Mouse (Mus musculus) liver, embryonic 14.5 days (tissue): ENCODE data around the gene Dnm2. TPM values are rescaled to one million over a fixed set of nuclear protein-coding genes. Genes with fewer than 3 reads are reported as not detected.

Experiments
- ATAC-seq: fragments of 200-750 bp; cut with Nextera tagmentation; 2 replicates; pipeline ENCODE4 v1.8.0; 2017; ENCODE audit warnings: moderate number of reproducible peaks, mild to moderate bottlenecking, moderate library complexity; ENCODE audit not compliant: insufficient read depth
- DNase-seq, 3 experiments: peaks; one replicate each; pipeline ENCODE4 v3.0.0-alpha.2; 2012 to 2013; ENCODE audit warnings: low read depth in 3 of 3, low spot score in 3 of 3
- H3K27ac ChIP-seq: fragments of 300-500 bp; sonication (generic); 2 replicates; pipeline ENCODE4 v1.5.1; 2014; ENCODE audit warnings: moderate library complexity, mild to moderate bottlenecking, control low read depth, inconsistent platforms
- H3K27me3 ChIP-seq: fragments of 300-500 bp; sonication (generic); 2 replicates; pipeline ENCODE4 v1.6.1; 2014; ENCODE audit warnings: mild to moderate bottlenecking, low read length, moderate library complexity; ENCODE audit not compliant: control insufficient read depth, insufficient read depth
- H3K36me3 ChIP-seq: fragments of 300-500 bp; sonication (generic); replicated peaks from 2 replicates; pipeline ENCODE4 v1.6.1; 2014; ENCODE audit warnings: low read depth; ENCODE audit not compliant: control insufficient read depth, insufficient read depth
- H3K4me1 ChIP-seq, 2 experiments: fragments of 200-500 bp in 1 of 2; fragments of 300-500 bp in 1 of 2; sonication (generic) in 1 of 2; replicated peaks; 2 replicates each; pipeline ENCODE4 v1.6.1; 2012 to 2014; ENCODE audit warnings: antibody characterized with exemption in 1 of 2, inconsistent platforms in 1 of 2, low read length in 1 of 2; ENCODE audit not compliant: control insufficient read depth in 2 of 2, insufficient read depth in 2 of 2
- H3K4me2 ChIP-seq: fragments of 300-500 bp; sonication (generic); 2 replicates; pipeline ENCODE4 v1.6.1; 2014; ENCODE audit warnings: low read depth, mild to moderate bottlenecking, control low read depth, moderate library complexity
- H3K4me3 ChIP-seq, 2 experiments: fragments of 200-500 bp in 1 of 2; fragments of 300-500 bp in 1 of 2; sonication (generic) in 1 of 2; 2 replicates each; pipeline ENCODE4 v1.5.1; 2012 to 2014; ENCODE audit warnings: low read depth in 2 of 2, low read length in 2 of 2, mild to moderate bottlenecking in 2 of 2, control low read depth in 1 of 2, inconsistent platforms in 1 of 2, moderate library complexity in 1 of 2; ENCODE audit not compliant: insufficient read depth in 1 of 2
- H3K9ac ChIP-seq: fragments of 300-500 bp; sonication (generic); replicated peaks from 2 replicates; pipeline ENCODE4 v1.6.1; 2014; ENCODE audit warnings: mild to moderate bottlenecking, control low read depth, moderate library complexity
- H3K9me3 ChIP-seq: fragments of 300-500 bp; sonication (generic); 2 replicates; pipeline ENCODE4 v1.6.1; 2016; ENCODE audit warnings: low read length, mixed read lengths; ENCODE audit not compliant: control insufficient read depth
- CTCF ChIP-seq: IDR thresholded peaks from 2 replicates; pipeline ENCODE4 v1.5.1; 2016; ENCODE audit warnings: antibody characterized with exemption, low read depth, control low read depth
- EP300 ChIP-seq: IDR thresholded peaks from 2 replicates; pipeline ENCODE4 v1.6.1; 2016; ENCODE audit warnings: antibody characterized with exemption, low read depth
- WGBS: fragments of 180-500 bp; shearing (Covaris S2); extraction: QIAGEN DNeasy Blood & Tissue Kit; methylation state at CpG from one replicate; pipeline ENCODE4 v1.1.7; 2014; ENCODE audit not compliant: insufficient replicate concordance; 5-methylcytosine and 5-hydroxymethylcytosine counted together
- polyA plus RNA-seq, 2 experiments: library from polyadenylated mRNA; depleted of rRNA in 1 of 2; stranded (reverse) in 1 of 2; unstranded in 1 of 2; fragments of >200 nt; fragmentation: Nextera tagmentation in 1 of 2; extraction: Ambion mirVana in 1 of 2; gene quantifications; 2 replicates each; pipeline versions ENCODE4 v1.2.1 to v1.2.3; 2012 to 2014

Gene Dnm2
- polyA plus RNA-seq, 2 experiments: 31.6 to 36.8 TPM

GRCm38 (mm10) chr9:21490696-21491095 is 66.0 kb downstream of the Dnm2 start:
- Histone ChIP-seq H3K9me3 (no peaks in the 10 kb centered on the region), H3K4me2 (no peak overlapping the region), H3K4me1 (no peaks in the 10 kb centered on the region), H3K9ac (no peak overlapping the region), H3K36me3 (peaks cover 15% of the 10 kb centered on the region), H3K27ac (no peak overlapping the region), H3K27me3 (no peaks in the 10 kb centered on the region), H3K4me3 (no peak overlapping the region)
- DNase-seq (no peak), ATAC-seq (no peak)
- WGBS: 87% methylated on average over 9 of the region's 9 CpGs
- TF ChIP-seq CTCF (no peak), EP300 (no peak)

- H3K27ac ChIP-seq: no peak overlapping the region
- H3K4me2 ChIP-seq: no peak overlapping the region
- TF ChIP-seq CTCF: no peak
- no peak for TF ChIP-seq EP300
- H3K36me3 ChIP-seq: peaks cover 11% of the 10 kb centered on the region
- DNase-seq: no peak
- WGBS: 70% methylated on average over 2 of the region's 2 CpGs
- ATAC-seq: no peak
- H3K27me3 ChIP-seq: no peaks in the 10 kb centered on the region
- H3K4me3 ChIP-seq: no peak overlapping the region
- H3K9me3 ChIP-seq: no peaks in the 10 kb centered on the region
- no peaks in the 10 kb centered on the region for H3K4me1 ChIP-seq
- no peak overlapping the region for H3K9ac ChIP-seq
Measured at GRCm38 (mm10) chr9:21493907-21494306, 69.2 kb downstream of the Dnm2 start.

DNA sequence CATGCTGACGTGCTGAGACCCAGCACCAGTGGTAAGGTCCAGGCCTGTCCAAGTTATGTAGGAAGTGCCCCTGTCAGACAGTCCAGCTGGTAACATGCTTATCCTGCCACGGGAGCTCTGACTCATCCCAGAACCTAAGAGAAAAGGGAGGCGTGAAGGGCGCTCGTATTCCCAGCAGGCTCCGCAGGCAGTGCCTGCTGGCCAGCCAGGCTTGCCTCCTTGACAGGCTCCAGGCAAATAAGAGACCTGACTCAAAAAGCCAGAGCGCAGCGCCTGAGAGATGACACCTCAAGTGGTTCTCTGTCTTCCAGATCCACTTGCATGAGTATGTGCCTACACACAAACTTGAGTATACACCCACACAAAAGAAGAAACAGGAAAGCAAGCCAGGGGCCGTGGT is 70.0 kb downstream of the Dnm2 start:
- Histone ChIP-seq H3K27ac (no peak overlapping the region), H3K4me2 (no peak overlapping the region), H3K36me3 (peaks cover 14% of the 10 kb centered on the region), H3K9me3 (no peaks in the 10 kb centered on the region), H3K27me3 (no peaks in the 10 kb centered on the region), H3K4me3 (no peak overlapping the region), H3K4me1 (no peaks in the 10 kb centered on the region), H3K9ac (no peak overlapping the region)
- no peak for TF ChIP-seq EP300
- no peak for TF ChIP-seq CTCF
- ATAC-seq (no peak), DNase-seq (no peak)
- 78% methylated on average over 9 of the region's 9 CpGs for WGBS

- Histone ChIP-seq H3K4me2 (no peak overlapping the region), H3K4me1 (no peaks in the 10 kb centered on the region), H3K9me3 (no peaks in the 10 kb centered on the region), H3K9ac (no peak overlapping the region), H3K4me3 (no peak overlapping the region), H3K27me3 (no peaks in the 10 kb centered on the region), H3K27ac (no peak overlapping the region), H3K36me3 (peaks cover 18% of the 10 kb centered on the region)
- no peak for TF ChIP-seq EP300
- no peak for TF ChIP-seq CTCF
- DNase-seq: no peak
- no peak for ATAC-seq
- WGBS: 87% methylated on average over 19 of the region's 19 CpGs
Measured at GRCm38 (mm10) chr9:21496308-21497049, 71.8 kb downstream of the Dnm2 start.

DNA sequence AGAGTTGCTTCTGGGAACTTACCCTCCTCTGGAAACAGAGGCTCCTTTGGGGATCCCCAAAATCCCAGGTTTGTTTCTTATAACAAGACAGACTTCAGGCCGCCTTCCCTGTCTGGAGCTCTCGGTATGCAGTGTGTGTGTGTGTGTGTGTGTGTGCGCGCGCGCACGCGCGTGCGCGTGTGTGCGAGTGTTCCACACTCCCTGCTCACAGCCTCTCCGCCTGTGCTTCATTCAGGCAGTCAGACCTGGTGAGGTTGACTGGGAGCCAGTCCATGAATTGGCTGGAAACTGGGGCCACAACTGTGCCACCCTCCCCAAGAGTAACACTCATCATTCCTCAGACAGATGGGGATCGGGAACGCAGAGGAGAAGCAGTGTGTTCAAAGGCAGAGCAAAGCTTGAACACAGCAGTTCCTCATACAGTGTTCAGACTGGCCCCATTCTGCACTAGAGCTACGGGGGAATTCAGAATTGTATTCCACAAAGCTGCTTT is 72.4 kb downstream of the Dnm2 start:
- ATAC-seq: no peak
- 92% methylated on average over 16 of the region's 16 CpGs for WGBS
- Histone ChIP-seq H3K27me3 (no peaks in the 10 kb centered on the region), H3K4me2 (no peak overlapping the region), H3K27ac (no peak overlapping the region), H3K36me3 (peaks cover 18% of the 10 kb centered on the region), H3K9me3 (no peaks in the 10 kb centered on the region), H3K9ac (no peak overlapping the region), H3K4me3 (no peak overlapping the region), H3K4me1 (no peaks in the 10 kb centered on the region)
- TF ChIP-seq EP300: no peak
- TF ChIP-seq CTCF: no peak
- DNase-seq: no peak
